Mouse (Mus musculus): ENCODE measurements at regions not wholly inside any gene's neighbourhood (a gene's known extent, or its start where the extent isn't known, plus 50 kb on each side); places are given as distances from the start of the nearest gene placed in this dataset.

GRCm38 (mm10) chr8:26244308-26244707 is 125.0 kb downstream of the Gm45692 start:
- H3K27ac ChIP-seq (replicated peaks) = no peak overlapping the region
- DNase-seq (ENCODE audit: low spot score) (no peak), ATAC-seq (ENCODE audit: low FRiP score, low TSS enrichment) (no peak)
- 72% methylated on average over 5 of the region's 5 CpGs for WGBS
- H3K9ac ChIP-seq (ENCODE audit: low read length) = no peak overlapping the region
- H3K9me3 ChIP-seq (ENCODE audit: control insufficient read depth, low read length) = no peaks in the 10 kb centered on the region
- no peak overlapping the region for H3K4me2 ChIP-seq (replicated peaks; ENCODE audit: low read depth)
- H3K4me3 ChIP-seq (ENCODE audit: low read depth, low read length) = no peak overlapping the region
- TF ChIP-seq CTCF (IDR thresholded peaks at IDR 0.05; ENCODE audit: low read depth) (no peak), EP300 (optimal IDR thresholded peaks at IDR 0.05) (no peak)
- no peaks in the 10 kb centered on the region for H3K36me3 ChIP-seq (ENCODE audit: control insufficient read depth, insufficient read depth, low read length)
- H3K27me3 ChIP-seq (ENCODE audit: control insufficient read depth, insufficient read depth, low read length) = no peaks in the 10 kb centered on the region
- no peaks in the 10 kb centered on the region for H3K4me1 ChIP-seq (replicated peaks; ENCODE audit: control insufficient read depth, insufficient read depth)

GRCm38 (mm10) chr8:26255191-26255669 is 135.9 kb downstream of the Gm45692 start:
- Histone ChIP-seq H3K4me2 (replicated peaks; ENCODE audit: low read depth) (no peak overlapping the region), H3K27me3 (ENCODE audit: control insufficient read depth, insufficient read depth, low read length) (no peaks in the 10 kb centered on the region), H3K36me3 (ENCODE audit: control insufficient read depth, insufficient read depth, low read length) (no peaks in the 10 kb centered on the region), H3K4me1 (replicated peaks; ENCODE audit: control insufficient read depth, insufficient read depth) (no peaks in the 10 kb centered on the region), H3K9me3 (ENCODE audit: control insufficient read depth, low read length) (peaks cover 7% of the 10 kb centered on the region; the same call in 1 of the 2 replicates), H3K9ac (ENCODE audit: low read length) (no peak overlapping the region), H3K4me3 (ENCODE audit: low read depth, low read length) (no peak overlapping the region), H3K27ac (replicated peaks) (no peak overlapping the region)
- DNase-seq (ENCODE audit: low spot score) = no peak
- no peak for TF ChIP-seq EP300 (optimal IDR thresholded peaks at IDR 0.05)
- TF ChIP-seq CTCF (IDR thresholded peaks at IDR 0.05; ENCODE audit: low read depth) = no peak
- WGBS = 34% methylated on average over 6 of the region's 6 CpGs
- no peak for ATAC-seq (ENCODE audit: low FRiP score, low TSS enrichment)

- no peak for ATAC-seq (ENCODE audit: low FRiP score, low TSS enrichment)
- H3K4me2 ChIP-seq (replicated peaks; ENCODE audit: low read depth) = no peak overlapping the region
- H3K4me3 ChIP-seq (ENCODE audit: low read depth, low read length) = no peak overlapping the region
- TF ChIP-seq EP300 (optimal IDR thresholded peaks at IDR 0.05) (no peak), CTCF (IDR thresholded peaks at IDR 0.05; ENCODE audit: low read depth) (no peak)
- WGBS = 56% methylated on average over 5 of the region's 5 CpGs
- no peak overlapping the region for H3K9ac ChIP-seq (ENCODE audit: low read length)
- no peak overlapping the region for H3K27ac ChIP-seq (replicated peaks)
- H3K9me3 ChIP-seq (ENCODE audit: control insufficient read depth, low read length) = no peaks in the 10 kb centered on the region
- no peaks in the 10 kb centered on the region for H3K27me3 ChIP-seq (ENCODE audit: control insufficient read depth, insufficient read depth, low read length)
- no peaks in the 10 kb centered on the region for H3K4me1 ChIP-seq (replicated peaks; ENCODE audit: control insufficient read depth, insufficient read depth)
- H3K36me3 ChIP-seq (ENCODE audit: control insufficient read depth, insufficient read depth, low read length) = no peaks in the 10 kb centered on the region
- no peak for DNase-seq (ENCODE audit: low spot score)
Observed at GRCm38 (mm10) chr8:26260294-26260693, 141.0 kb downstream of the Gm45692 start.

GRCm38 (mm10) chr8:26262536-26262935 is 143.2 kb downstream of the Gm45692 start:
- ATAC-seq (ENCODE audit: low FRiP score, low TSS enrichment) (no peak), DNase-seq (ENCODE audit: low spot score) (no peak)
- Histone ChIP-seq H3K36me3 (ENCODE audit: control insufficient read depth, insufficient read depth, low read length) (no peaks in the 10 kb centered on the region), H3K4me2 (replicated peaks; ENCODE audit: low read depth) (no peak overlapping the region), H3K9ac (ENCODE audit: low read length) (no peak overlapping the region), H3K27me3 (ENCODE audit: control insufficient read depth, insufficient read depth, low read length) (no peaks in the 10 kb centered on the region), H3K4me3 (ENCODE audit: low read depth, low read length) (no peak overlapping the region), H3K27ac (replicated peaks) (no peak overlapping the region), H3K4me1 (replicated peaks; ENCODE audit: control insufficient read depth, insufficient read depth) (no peaks in the 10 kb centered on the region), H3K9me3 (ENCODE audit: control insufficient read depth, low read length) (no peaks in the 10 kb centered on the region)
- WGBS = 66% methylated on average over 10 of the region's 10 CpGs
- TF ChIP-seq CTCF (IDR thresholded peaks at IDR 0.05; ENCODE audit: low read depth) = no peak
- no peak for TF ChIP-seq EP300 (optimal IDR thresholded peaks at IDR 0.05)

DNA sequence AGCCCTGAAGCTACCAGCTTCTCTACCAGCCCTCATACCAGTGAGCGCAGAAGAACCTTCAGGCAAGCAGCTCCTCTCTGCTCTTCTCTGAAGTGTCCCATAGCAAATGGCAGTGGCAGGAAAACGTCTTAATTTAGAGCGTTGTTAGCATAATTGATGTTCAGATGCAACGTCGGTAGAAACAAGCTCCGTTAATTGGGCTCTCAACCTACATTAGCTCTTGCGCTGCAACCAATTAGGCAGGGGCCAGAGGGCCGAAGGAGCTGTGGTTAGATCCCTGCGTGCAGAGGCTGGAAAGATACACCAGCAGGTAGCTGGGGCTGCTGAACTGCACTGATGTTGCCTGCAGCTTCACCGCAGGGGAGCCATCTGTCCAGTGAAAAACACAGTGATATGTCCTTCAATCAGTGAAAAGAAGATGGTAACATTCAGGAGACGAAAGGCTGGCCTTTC is 145.6 kb downstream of the Gm45692 start:
- Histone ChIP-seq H3K4me2 (replicated peaks; ENCODE audit: low read depth) (no peak overlapping the region), H3K4me3 (ENCODE audit: low read depth, low read length) (no peak overlapping the region), H3K9me3 (ENCODE audit: control insufficient read depth, low read length) (no peaks in the 10 kb centered on the region), H3K27me3 (ENCODE audit: control insufficient read depth, insufficient read depth, low read length) (no peaks in the 10 kb centered on the region), H3K27ac (replicated peaks) (no peak overlapping the region), H3K4me1 (replicated peaks; ENCODE audit: control insufficient read depth, insufficient read depth) (no peaks in the 10 kb centered on the region), H3K36me3 (ENCODE audit: control insufficient read depth, insufficient read depth, low read length) (no peaks in the 10 kb centered on the region), H3K9ac (ENCODE audit: low read length) (no peak overlapping the region)
- TF ChIP-seq CTCF (IDR thresholded peaks at IDR 0.05; ENCODE audit: low read depth) (no peak), EP300 (optimal IDR thresholded peaks at IDR 0.05) (no peak)
- DNase-seq (ENCODE audit: low spot score) = no peak
- 75% methylated on average over 11 of the region's 11 CpGs for WGBS
- no peak for ATAC-seq (ENCODE audit: low FRiP score, low TSS enrichment)

- DNase-seq (ENCODE audit: low spot score) (no peak), ATAC-seq (ENCODE audit: low FRiP score, low TSS enrichment) (no peak)
- Histone ChIP-seq H3K4me3 (ENCODE audit: low read depth, low read length) (no peak overlapping the region), H3K36me3 (ENCODE audit: control insufficient read depth, insufficient read depth, low read length) (no peaks in the 10 kb centered on the region), H3K9ac (ENCODE audit: low read length) (no peak overlapping the region), H3K4me2 (replicated peaks; ENCODE audit: low read depth) (no peak overlapping the region), H3K4me1 (replicated peaks; ENCODE audit: control insufficient read depth, insufficient read depth) (no peaks in the 10 kb centered on the region), H3K9me3 (ENCODE audit: control insufficient read depth, low read length) (no peaks in the 10 kb centered on the region), H3K27me3 (ENCODE audit: control insufficient read depth, insufficient read depth, low read length) (no peaks in the 10 kb centered on the region), H3K27ac (replicated peaks) (no peak overlapping the region)
- WGBS = 57% methylated on average over 8 of the region's 8 CpGs
- TF ChIP-seq CTCF (IDR thresholded peaks at IDR 0.05; ENCODE audit: low read depth) (no peak), EP300 (optimal IDR thresholded peaks at IDR 0.05) (no peak)
Observed at GRCm38 (mm10) chr8:26265366-26265765, 146.0 kb downstream of the Gm45692 start.
